Comparison of ENCODE assay signal across 9 mouse cellular contexts in the genomic region with DNA sequence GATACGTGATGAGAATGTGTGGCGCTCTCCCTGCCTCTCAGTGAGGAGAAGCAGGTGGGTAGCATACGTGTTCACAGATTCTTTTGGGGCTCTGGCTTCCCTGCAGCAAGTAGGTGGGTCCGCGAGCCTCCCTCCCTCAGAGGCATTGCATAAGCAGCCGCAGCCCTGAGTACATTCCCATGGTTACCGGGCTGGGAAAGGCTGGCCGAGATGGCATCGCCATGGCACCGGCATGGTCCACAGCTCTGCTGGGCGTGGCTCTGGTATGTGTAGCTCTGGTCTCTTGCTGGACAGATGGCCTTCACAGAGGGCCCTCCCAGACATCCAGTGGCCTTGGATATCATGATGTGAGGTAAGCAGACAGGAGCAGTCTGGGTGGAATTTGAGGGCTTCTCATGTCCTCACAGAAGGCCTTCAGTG. TPM values are rescaled to one million over a fixed set of nuclear protein-coding genes. Genes with fewer than 3 reads are reported as not detected.
DNase-seq lines count a peak whose midpoint lies in the region; ATAC-seq lines count a peak whose summit lies in the region.
"Had no signal": no experiment of that assay in that cellular context is flagged by ENCODE, and none has a peak within 500 bp of the region (broad histone marks: within the 10 kb centered on the region; RNA-seq: fewer than 3 reads in every experiment).

No protein-coding gene starts in this region.

- peaks cover 23% of the 10 kb centered on the region for H3K4me1 ChIP-seq in embryonic facial prominence, embryonic 14.5 days (ENCODE audit: control insufficient read depth, insufficient read depth, low read length)
- peaks cover 37% of the 10 kb centered on the region for H3K4me1 ChIP-seq in hindbrain, embryonic 12.5 days

- no peaks in the 10 kb centered on the region for H3K27me3 ChIP-seq in embryonic facial prominence, embryonic 14.5 days (replicated peaks; ENCODE audit: control insufficient read depth, insufficient read depth, low read length)
- H3K27me3 ChIP-seq in hindbrain, embryonic 12.5 days: 0 out of 2 replicates have a peak, but pooled peaks cover 3% of the 10 kb centered on the region

- no peak overlapping the region; the same call in 1 of the 2 replicates for H3K27ac ChIP-seq in embryonic facial prominence, embryonic 14.5 days (replicated peaks; ENCODE audit: low read depth, low read length)
- peak overlapping the region; percentile 58 for H3K27ac ChIP-seq in hindbrain, embryonic 12.5 days

- no peak overlapping the region for H3K4me3 ChIP-seq in embryonic facial prominence, embryonic 14.5 days (ENCODE audit: low read depth, low read length)
- no peak overlapping the region for H3K4me3 ChIP-seq in hindbrain, embryonic 12.5 days

- intact Hi-C loops in left cerebral cortex, postnatal 14 days (cut with DNase I): loop anchor here (2.0 to 10.0 kb wide), 2 partner anchors 56 to 558 kb away; no protein-coding TSS in a partner anchor

- H3K9ac ChIP-seq in embryonic facial prominence, embryonic 14.5 days (ENCODE audit: low read depth, low read length): no peak overlapping the region
- no peak overlapping the region for H3K9ac ChIP-seq in hindbrain, embryonic 12.5 days

- ATAC-seq in embryonic facial prominence, embryonic 14.5 days (ENCODE audit: low read depth): peak; percentile 27
- ATAC-seq in hindbrain, embryonic 12.5 days (ENCODE audit: low FRiP score): peak; percentile 69

- WGBS in embryonic facial prominence, embryonic 14.5 days: 57% methylated on average over 11 of the region's 11 CpGs
- 49% methylated on average over 11 of the region's 11 CpGs for WGBS in hindbrain, embryonic 12.5 days

- no peak overlapping the region for H3K4me2 ChIP-seq in embryonic facial prominence, embryonic 14.5 days (ENCODE audit: low read depth, low read length)
- H3K4me2 ChIP-seq in hindbrain, embryonic 12.5 days (replicated peaks): no peak overlapping the region; the same call in 1 of the 2 replicates

- no peaks in the 10 kb centered on the region for H3K9me3 ChIP-seq in embryonic facial prominence, embryonic 14.5 days (ENCODE audit: control insufficient read depth, low read length)
- H3K9me3 ChIP-seq in hindbrain, embryonic 12.5 days (replicated peaks): no peaks in the 10 kb centered on the region

- H3K36me3 ChIP-seq in embryonic facial prominence, embryonic 14.5 days (ENCODE audit: control insufficient read depth, insufficient read depth, low read length): no peaks in the 10 kb centered on the region
- H3K36me3 ChIP-seq in hindbrain, embryonic 12.5 days: no peaks in the 10 kb centered on the region

- peak; percentile 74 to 80 for DNase-seq in adrenal gland, adult (ENCODE audit: inconsistent age in 2 of 2, low spot score in 1 of 2)
- DNase-seq in adrenal gland, adult 18-20 months (ENCODE audit: low spot score in 2 of 2): no peak
- DNase-seq in adrenal gland, adult 2 months: peak; percentile 68
- DNase-seq in embryonic facial prominence, embryonic 14.5 days (ENCODE audit: low spot score): no peak
- peak; percentile 83 to 94 for DNase-seq in left cerebral cortex, postnatal 14 days (ENCODE audit: low spot score in 2 of 2)
- peak; percentile 60 for DNase-seq in retina, postnatal 1 day
- DNase-seq in spleen, postnatal 10 days (ENCODE audit: low spot score in 2 of 2): no peak

RNA-seq across cellular contexts. Expression of a gene that starts 20.5 kb away (rescaled TPM):
- not detected for total RNA-seq in adrenal gland, adult 18-20 months (2021)
- total RNA-seq in adrenal gland, adult 2 months (2021): not detected
- polyA plus RNA-seq in adrenal gland, adult 2 months (2012; rRNA removed): not detected in 2 replicates
- not detected in 2 replicates for polyA plus RNA-seq in embryonic facial prominence, embryonic 14.5 days (2014; fragmentation: Nextera tagmentation; extraction: Ambion mirVana)
- not detected in 2 replicates for polyA plus RNA-seq in hindbrain, embryonic 12.5 days (2016; fragmentation: Nextera tagmentation; extraction: Ambion mirVana)
- not detected for total RNA-seq in left cerebral cortex, postnatal 14 days (2021)
- polyA plus RNA-seq: limb, embryonic 14.5 days had no signal

RNA-seq across cellular contexts. Expression of a gene that starts 55.1 kb away (rescaled TPM):
- total RNA-seq in adrenal gland, adult 18-20 months (2021): 10 to 100 TPM; 29.0 to 30.0 TPM
- 10 to 100 TPM; 24.4 to 40.6 TPM for total RNA-seq in adrenal gland, adult 2 months (2021)
- 25.6 and 25.9 TPM in 2 replicates for polyA plus RNA-seq in adrenal gland, adult 2 months (2012; rRNA removed)
- 5.1 and 5.2 TPM in 2 replicates for polyA plus RNA-seq in embryonic facial prominence, embryonic 14.5 days (2014; fragmentation: Nextera tagmentation; extraction: Ambion mirVana)
- polyA plus RNA-seq in hindbrain, embryonic 12.5 days (2016; fragmentation: Nextera tagmentation; extraction: Ambion mirVana): 36.6 and 44.5 TPM in 2 replicates
- 100 to 1,000 TPM; 113 to 126 TPM for total RNA-seq in left cerebral cortex, postnatal 14 days (2021)

Comparison
In these comparisons a context has a peak if more than half of its experiments do, and no peak if none do; other contexts are left out.
1. DNase-seq: peak in adrenal gland, adult (2 of 2), adrenal gland, adult 2 months (single experiment), left cerebral cortex, postnatal 14 days (2 of 2) and retina, postnatal 1 day (single experiment); none in adrenal gland, adult 18-20 months (0 of 2), embryonic facial prominence, embryonic 14.5 days (single experiment) and spleen, postnatal 10 days (0 of 2).